Mouse (Mus musculus): ENCODE measurements around the gene Rpn2. TPM values are rescaled to one million over a fixed set of nuclear protein-coding genes. Genes with fewer than 3 reads are reported as not detected.
A peak's percentile ranks its signal among the peaks of the same experiment; 100 is the strongest.

The Rpn2 gene
- polyA plus RNA-seq, 1 experiment, result 119 TPM

DNA sequence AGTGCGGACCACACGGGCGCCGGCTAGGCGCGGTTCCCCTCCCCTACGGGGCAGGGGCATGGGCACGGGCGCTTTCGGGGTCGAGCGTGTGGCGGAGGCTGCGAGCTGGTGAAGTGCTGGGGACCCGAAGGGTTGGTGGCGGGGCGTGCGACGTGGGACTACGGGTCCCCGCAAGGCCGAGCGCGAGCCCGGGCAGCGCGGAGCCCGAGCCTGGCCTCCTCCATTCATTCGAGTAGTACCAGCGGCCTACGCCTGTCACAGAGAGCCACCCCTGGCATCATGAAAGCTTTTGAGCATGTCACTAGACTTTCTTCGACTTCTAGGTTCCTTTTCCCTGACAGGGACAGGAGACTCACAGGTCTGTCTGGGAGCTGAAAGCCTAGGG lies 591 bp downstream of the Rpn2 start, which contains the start of gene Mroh8:
Gene Mroh8 (minus strand): TSS at position 134 of the 385 bp plus-strand sequence.
- peak within 1 kb of the TSS; percentile 92 for H3K4me3 ChIP-seq (ENCODE audit: insufficient read depth, low read length)
- H3K4me1 ChIP-seq (ENCODE audit: control insufficient read depth, insufficient read depth, low read length), result peaks cover 4% of the 10 kb centered on the region
- peak within 1 kb of the TSS; percentile 93 for H3K27ac ChIP-seq (ENCODE audit: insufficient read depth, low read length)
- TF ChIP-seq CTCF (IDR thresholded peaks at IDR 0.05; ENCODE audit: extremely low read depth, insufficient read depth, low read length) (no peak), POLR2A (IDR thresholded peaks at IDR 0.05; ENCODE audit: extremely low read depth, insufficient read depth, low read length) (no peak)

DNA sequence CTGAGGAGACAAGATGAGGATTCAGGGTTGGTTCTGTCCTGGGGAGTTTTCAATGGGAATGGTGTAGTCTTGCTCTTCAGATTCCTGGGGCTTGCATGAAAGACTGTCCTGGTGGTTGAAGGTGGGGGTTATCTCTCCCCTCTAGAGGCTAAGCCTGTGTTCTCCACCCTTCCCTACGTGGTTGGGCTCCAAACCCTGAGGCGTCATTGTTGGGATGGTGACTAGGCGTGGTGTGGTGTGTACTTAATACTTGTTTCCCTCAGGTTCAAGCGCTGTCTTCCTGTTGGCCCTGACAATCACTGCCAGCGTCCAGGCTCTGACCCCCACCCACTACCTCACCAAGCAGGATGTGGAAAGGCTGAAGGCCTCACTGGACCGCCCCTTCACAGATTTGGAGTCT lies 4.5 kb downstream of the Rpn2 start:
- H3K4me1 ChIP-seq (ENCODE audit: control insufficient read depth, insufficient read depth, low read length), result peaks cover 4% of the 10 kb centered on the region
- H3K4me3 ChIP-seq (ENCODE audit: insufficient read depth, low read length), result no peak overlapping the region
- TF ChIP-seq POLR2A (IDR thresholded peaks at IDR 0.05; ENCODE audit: extremely low read depth, insufficient read depth, low read length) (no peak), CTCF (IDR thresholded peaks at IDR 0.05; ENCODE audit: extremely low read depth, insufficient read depth, low read length) (no peak)
- no peak overlapping the region for H3K27ac ChIP-seq (ENCODE audit: insufficient read depth, low read length)

- Histone ChIP-seq H3K4me1 (ENCODE audit: control insufficient read depth, insufficient read depth, low read length) (no peaks in the 10 kb centered on the region), H3K27ac (ENCODE audit: insufficient read depth, low read length) (no peak overlapping the region), H3K4me3 (ENCODE audit: insufficient read depth, low read length) (no peak overlapping the region)
- TF ChIP-seq CTCF (IDR thresholded peaks at IDR 0.05; ENCODE audit: extremely low read depth, insufficient read depth, low read length), result peak; percentile 73
- TF ChIP-seq POLR2A (IDR thresholded peaks at IDR 0.05; ENCODE audit: extremely low read depth, insufficient read depth, low read length), result no peak
These were observed 8.7 kb downstream of the Rpn2 start for GRCm38 (mm10) chr2:157287542-157287941.

DNA sequence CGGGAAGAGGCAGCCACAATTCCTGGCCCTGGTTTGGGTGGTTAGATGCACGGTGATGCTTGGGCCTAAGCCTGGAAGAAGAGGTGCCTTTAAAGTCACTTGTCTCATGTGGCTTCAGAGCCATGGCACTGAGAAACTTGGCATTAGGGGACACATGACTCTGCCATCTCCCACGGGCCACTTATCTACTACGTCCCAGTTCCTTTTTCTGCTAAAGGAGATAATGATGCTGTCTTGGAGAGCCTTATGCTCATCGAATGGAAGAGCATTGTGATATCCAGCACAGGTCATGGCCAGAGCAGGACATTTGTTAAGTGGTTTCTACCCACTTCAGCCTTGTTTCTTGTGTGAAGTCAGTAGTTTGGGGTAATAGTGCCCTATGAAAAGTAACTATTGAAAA lies 10.2 kb downstream of the Rpn2 start:
- Histone ChIP-seq H3K27ac (ENCODE audit: insufficient read depth, low read length) (no peak overlapping the region), H3K4me1 (ENCODE audit: control insufficient read depth, insufficient read depth, low read length) (no peaks in the 10 kb centered on the region)

GRCm38 (mm10) chr2:157292093-157292492 lies 13.3 kb downstream of the Rpn2 start:
- Histone ChIP-seq H3K27ac (ENCODE audit: insufficient read depth, low read length) (no peak overlapping the region), H3K4me3 (ENCODE audit: insufficient read depth, low read length) (no peak overlapping the region), H3K4me1 (ENCODE audit: control insufficient read depth, insufficient read depth, low read length) (peaks cover 2% of the 10 kb centered on the region)
- TF ChIP-seq POLR2A (IDR thresholded peaks at IDR 0.05; ENCODE audit: extremely low read depth, insufficient read depth, low read length), result no peak
- TF ChIP-seq CTCF (IDR thresholded peaks at IDR 0.05; ENCODE audit: extremely low read depth, insufficient read depth, low read length), result peak; percentile 76

More for the DNA sequence above, 10.2 kb downstream of the Rpn2 start:
- TF ChIP-seq POLR2A (IDR thresholded peaks at IDR 0.05; ENCODE audit: extremely low read depth, insufficient read depth, low read length), result no peak
- TF ChIP-seq CTCF (IDR thresholded peaks at IDR 0.05; ENCODE audit: extremely low read depth, insufficient read depth, low read length), result no peak
- H3K4me3 ChIP-seq (ENCODE audit: insufficient read depth, low read length), result no peak overlapping the region

DNA sequence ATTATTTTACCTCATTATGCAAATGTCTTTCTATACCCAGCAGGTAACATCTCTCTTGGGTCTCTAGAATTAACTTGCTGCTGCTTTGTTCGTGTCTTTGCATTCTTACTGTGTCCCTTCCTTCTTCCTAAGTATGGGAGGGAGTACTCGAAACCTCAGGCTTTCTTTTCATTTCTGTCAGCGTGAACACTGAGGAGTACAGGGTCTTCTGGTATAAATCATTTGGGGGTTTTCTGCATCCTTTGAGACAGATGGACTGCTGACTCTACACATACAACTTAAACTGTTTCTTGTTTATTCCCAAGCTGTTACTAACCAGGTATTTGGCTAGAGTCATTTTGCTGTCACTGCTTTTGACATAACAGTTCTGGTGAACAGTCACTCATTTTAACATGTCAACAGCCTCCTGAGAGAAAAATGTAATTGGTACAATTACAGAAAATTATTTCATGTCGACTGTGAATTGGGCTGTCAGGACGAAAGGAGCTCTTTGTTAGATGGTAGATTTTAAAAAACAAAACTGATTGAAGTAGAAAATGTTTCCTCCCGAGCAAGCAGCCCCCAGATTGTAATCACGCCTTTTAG lies 17.4 kb downstream of the Rpn2 start:
- Histone ChIP-seq H3K4me3 (ENCODE audit: insufficient read depth, low read length) (no peak overlapping the region), H3K27ac (ENCODE audit: insufficient read depth, low read length) (no peak overlapping the region), H3K4me1 (ENCODE audit: control insufficient read depth, insufficient read depth, low read length) (peaks cover 2% of the 10 kb centered on the region)
- TF ChIP-seq POLR2A (IDR thresholded peaks at IDR 0.05; ENCODE audit: extremely low read depth, insufficient read depth, low read length) (no peak), CTCF (IDR thresholded peaks at IDR 0.05; ENCODE audit: extremely low read depth, insufficient read depth, low read length) (no peak)

- no peaks in the 10 kb centered on the region for H3K4me1 ChIP-seq (ENCODE audit: control insufficient read depth, insufficient read depth, low read length)
- TF ChIP-seq POLR2A (IDR thresholded peaks at IDR 0.05; ENCODE audit: extremely low read depth, insufficient read depth, low read length), result no peak
- no peak for TF ChIP-seq CTCF (IDR thresholded peaks at IDR 0.05; ENCODE audit: extremely low read depth, insufficient read depth, low read length)
- H3K27ac ChIP-seq (ENCODE audit: insufficient read depth, low read length), result no peak overlapping the region
- no peak overlapping the region for H3K4me3 ChIP-seq (ENCODE audit: insufficient read depth, low read length)
These were observed 21.2 kb downstream of the Rpn2 start for GRCm38 (mm10) chr2:157300051-157300450.

GRCm38 (mm10) chr2:157303096-157303495 lies 24.3 kb downstream of the Rpn2 start:
- Histone ChIP-seq H3K4me1 (ENCODE audit: control insufficient read depth, insufficient read depth, low read length) (peaks cover 1% of the 10 kb centered on the region), H3K27ac (ENCODE audit: insufficient read depth, low read length) (no peak overlapping the region), H3K4me3 (ENCODE audit: insufficient read depth, low read length) (no peak overlapping the region)
- TF ChIP-seq POLR2A (IDR thresholded peaks at IDR 0.05; ENCODE audit: extremely low read depth, insufficient read depth, low read length), result no peak
- TF ChIP-seq CTCF (IDR thresholded peaks at IDR 0.05; ENCODE audit: extremely low read depth, insufficient read depth, low read length), result no peak

GRCm38 (mm10) chr2:157306091-157307032 lies 27.5 kb downstream of the Rpn2 start:
- Histone ChIP-seq H3K4me3 (ENCODE audit: insufficient read depth, low read length) (no peak overlapping the region), H3K27ac (ENCODE audit: insufficient read depth, low read length) (no peak overlapping the region), H3K4me1 (ENCODE audit: control insufficient read depth, insufficient read depth, low read length) (peaks cover 1% of the 10 kb centered on the region)
- TF ChIP-seq CTCF (IDR thresholded peaks at IDR 0.05; ENCODE audit: extremely low read depth, insufficient read depth, low read length) (no peak), POLR2A (IDR thresholded peaks at IDR 0.05; ENCODE audit: extremely low read depth, insufficient read depth, low read length) (no peak)
